Mouse (Mus musculus): ENCODE data around the gene Zfp384. TPM values are rescaled to one million over a fixed set of nuclear protein-coding genes. Genes with fewer than 3 reads are reported as not detected.
A peak's percentile ranks its signal among the peaks of the same experiment; 100 is the strongest.
"Not testable (repeated sequence)": the region's sequence is repeated elsewhere in the genome, so short reads cannot be mapped to it uniquely, and the experiment has no call there.

The Zfp384 gene
- total RNA-seq, 1 experiment from 2014 or later, result 58.1 TPM

- peak; percentile 97 for ATAC-seq (ENCODE audit: extremely low read depth, insufficient number of reproducible peaks, low FRiP score, poor library complexity, severe bottlenecking)
Measured at GRCm38 (mm10) chr6:125008586-125009128, 288 bp upstream of the Zfp384 start.

DNA sequence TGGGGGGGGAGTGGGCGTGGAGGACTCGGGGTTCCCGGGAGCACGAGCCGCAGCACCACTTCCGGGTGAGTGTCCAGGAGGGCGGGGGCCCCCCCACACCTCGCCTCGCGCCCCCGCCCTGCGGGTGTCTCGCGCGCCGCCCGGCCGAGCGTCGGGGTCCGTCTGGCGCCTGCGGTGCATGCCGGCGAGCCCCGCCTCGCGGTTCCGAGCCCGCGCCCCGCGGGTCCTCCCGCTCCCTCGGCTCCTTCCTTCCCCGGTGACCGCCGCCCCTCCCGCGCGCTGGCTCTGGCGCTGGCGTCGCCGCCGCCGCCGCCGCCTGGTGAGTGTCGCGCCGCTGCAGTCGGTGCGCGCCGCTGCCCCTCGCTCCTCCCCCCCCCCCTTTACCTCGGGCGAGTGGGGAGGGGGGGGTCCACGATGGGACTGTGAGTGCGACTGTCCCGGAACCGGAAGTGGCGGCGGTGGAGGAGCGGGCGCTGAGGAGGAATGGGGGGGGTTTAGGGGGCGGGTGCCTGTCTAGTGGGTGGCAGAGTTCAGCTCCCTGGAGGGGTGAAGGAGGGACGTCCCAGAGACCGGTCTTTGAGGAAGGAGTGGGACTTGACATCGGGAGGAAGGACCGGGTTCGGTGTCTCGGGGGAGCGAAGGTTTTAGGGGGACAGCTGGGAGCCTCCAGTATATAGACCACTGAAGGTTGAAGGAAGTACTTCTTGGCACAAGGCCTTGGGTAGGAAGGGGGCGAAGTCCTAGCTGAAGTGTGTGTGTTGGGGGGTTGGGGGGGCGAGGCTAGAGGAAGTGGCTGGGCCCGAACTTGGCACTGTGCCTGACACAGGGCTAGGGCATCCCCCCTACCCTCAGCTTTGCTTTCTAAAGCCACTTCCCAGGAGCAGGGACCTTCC is 482 bp downstream of the Zfp384 start:
- peak; percentile 62 for ATAC-seq (ENCODE audit: extremely low read depth, insufficient number of reproducible peaks, low FRiP score, poor library complexity, severe bottlenecking)

GRCm38 (mm10) chr6:125017682-125018081 is 8.7 kb downstream of the Zfp384 start:
- no peak for ATAC-seq (ENCODE audit: extremely low read depth, insufficient number of reproducible peaks, low FRiP score, poor library complexity, severe bottlenecking)

DNA sequence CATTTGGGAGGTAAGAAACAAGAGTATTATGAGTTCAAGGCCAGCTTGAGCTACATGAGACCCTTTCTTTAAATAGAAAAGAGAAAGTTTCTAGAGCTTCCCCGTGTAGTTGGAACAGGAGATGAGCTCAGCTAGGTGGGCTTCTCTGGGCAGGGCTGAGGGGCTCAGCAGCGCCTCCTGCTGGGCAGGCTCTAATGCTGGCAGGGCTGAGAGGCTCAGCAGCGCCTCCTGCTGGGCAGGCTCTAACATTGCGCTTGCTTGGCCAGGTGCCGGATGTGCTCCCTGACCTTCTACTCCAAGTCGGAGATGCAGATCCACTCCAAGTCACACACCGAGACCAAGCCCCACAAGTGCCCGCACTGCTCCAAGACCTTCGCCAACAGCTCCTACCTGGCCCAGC is 21.6 kb downstream of the Zfp384 start:
- ATAC-seq (ENCODE audit: extremely low read depth, insufficient number of reproducible peaks, low FRiP score, poor library complexity, severe bottlenecking), result peak; percentile 82

- no peak for ATAC-seq (ENCODE audit: extremely low read depth, insufficient number of reproducible peaks, low FRiP score, poor library complexity, severe bottlenecking)
Measured at GRCm38 (mm10) chr6:125031604-125032003, 22.7 kb downstream of the Zfp384 start.

DNA sequence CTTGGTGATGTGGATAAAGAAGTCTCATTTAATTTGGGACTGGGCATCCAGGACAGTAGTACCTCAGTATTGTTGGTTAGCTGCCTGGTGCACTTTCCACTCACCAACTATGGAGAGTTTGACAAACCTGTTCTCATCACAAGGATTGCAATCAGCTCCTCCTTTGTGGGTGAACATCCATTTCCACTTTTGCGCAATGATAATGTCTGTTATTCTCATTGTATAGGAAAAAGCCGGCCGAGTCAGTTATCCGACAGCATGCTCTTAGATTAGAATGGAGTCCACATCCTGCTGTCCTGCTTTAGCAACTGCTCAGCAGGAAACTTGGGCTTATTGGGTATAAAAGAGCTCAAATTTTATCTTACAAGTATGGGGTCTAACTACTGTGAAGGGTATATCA is 29.7 kb downstream of the Zfp384 start:
- ATAC-seq (ENCODE audit: extremely low read depth, insufficient number of reproducible peaks, low FRiP score, poor library complexity, severe bottlenecking), result no peak

DNA sequence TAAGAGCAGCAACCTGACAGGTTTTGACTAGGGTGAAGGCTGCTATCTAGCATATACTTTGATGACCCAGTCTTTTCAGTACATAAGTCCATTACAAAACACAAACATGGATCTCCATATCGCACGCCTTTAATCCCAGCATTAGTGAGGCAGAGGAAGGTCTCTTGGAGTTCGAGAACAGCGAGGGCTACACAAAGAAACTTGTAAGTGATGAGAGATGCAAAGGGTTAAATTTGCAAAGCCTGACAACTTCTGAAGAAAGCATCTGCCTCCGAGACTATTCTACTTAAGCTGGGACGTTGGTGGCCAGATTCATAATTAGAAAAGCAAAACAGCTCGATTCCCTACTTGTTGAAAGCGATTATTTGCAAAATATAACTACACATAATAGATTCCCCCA is 30.2 kb downstream of the Zfp384 start:
- ATAC-seq (ENCODE audit: extremely low read depth, insufficient number of reproducible peaks, low FRiP score, poor library complexity, severe bottlenecking), result no peak

DNA sequence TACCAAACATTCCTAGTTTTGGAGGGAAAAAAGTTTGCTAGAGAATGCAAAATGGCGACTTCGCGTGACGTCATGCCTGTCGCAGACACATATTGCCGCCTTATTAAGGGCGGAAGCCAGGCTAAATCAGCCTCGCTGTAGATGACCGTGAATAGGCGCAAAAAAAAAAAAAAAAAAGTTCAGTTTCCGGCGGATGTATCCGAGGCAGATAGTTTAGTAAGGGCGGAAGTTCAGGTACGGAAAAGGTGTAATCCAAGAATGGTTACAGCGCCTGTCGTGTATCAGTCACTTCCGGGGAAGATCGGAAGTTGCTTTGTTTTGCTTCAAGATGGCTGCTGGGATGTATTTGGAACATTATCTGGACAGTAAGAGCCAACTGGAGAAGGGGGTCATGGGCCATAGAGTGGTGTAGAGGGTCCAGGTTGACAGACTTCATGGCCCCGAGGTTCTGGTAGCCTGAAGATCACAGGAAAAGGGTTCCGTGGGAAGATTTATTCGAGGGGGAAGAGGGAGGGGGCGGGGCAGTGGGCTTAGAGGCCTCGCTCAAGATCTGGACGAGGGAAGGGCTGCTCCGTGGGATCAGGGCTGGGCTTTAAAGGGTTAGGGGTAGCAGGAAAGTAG is 30.7 kb downstream of the Zfp384 start, which contains the start of gene Ing4:
Ing4 (plus strand) TSS at position 228 of the 621 bp plus-strand sequence.
- ATAC-seq (ENCODE audit: extremely low read depth, insufficient number of reproducible peaks, low FRiP score, poor library complexity, severe bottlenecking), result peak; percentile 95

GRCm38 (mm10) chr6:125040221-125040620 is 31.3 kb downstream of the Zfp384 start:
- no peak for ATAC-seq (ENCODE audit: extremely low read depth, insufficient number of reproducible peaks, low FRiP score, poor library complexity, severe bottlenecking)

DNA sequence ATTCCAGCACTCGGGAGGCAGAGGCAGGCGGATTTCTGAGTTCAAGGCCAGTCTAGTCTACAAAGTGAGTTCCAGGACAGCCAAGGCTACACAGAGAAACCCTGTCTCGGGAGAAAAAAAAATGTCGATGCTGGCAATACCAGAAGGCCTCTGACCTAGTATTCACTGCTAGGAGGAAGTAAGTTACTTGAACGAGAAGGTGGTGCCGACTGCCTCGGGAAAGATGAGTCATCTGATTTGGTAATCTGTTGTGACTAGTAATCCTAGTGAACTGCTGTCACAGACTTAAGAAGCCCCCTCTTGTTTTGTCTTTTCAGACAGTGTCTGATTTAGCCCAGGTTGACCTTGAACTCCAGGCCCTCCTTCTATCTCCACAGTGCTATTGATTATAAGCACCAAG is 32.1 kb downstream of the Zfp384 start:
- ATAC-seq (ENCODE audit: extremely low read depth, insufficient number of reproducible peaks, low FRiP score, poor library complexity, severe bottlenecking), result peak; percentile 62

DNA sequence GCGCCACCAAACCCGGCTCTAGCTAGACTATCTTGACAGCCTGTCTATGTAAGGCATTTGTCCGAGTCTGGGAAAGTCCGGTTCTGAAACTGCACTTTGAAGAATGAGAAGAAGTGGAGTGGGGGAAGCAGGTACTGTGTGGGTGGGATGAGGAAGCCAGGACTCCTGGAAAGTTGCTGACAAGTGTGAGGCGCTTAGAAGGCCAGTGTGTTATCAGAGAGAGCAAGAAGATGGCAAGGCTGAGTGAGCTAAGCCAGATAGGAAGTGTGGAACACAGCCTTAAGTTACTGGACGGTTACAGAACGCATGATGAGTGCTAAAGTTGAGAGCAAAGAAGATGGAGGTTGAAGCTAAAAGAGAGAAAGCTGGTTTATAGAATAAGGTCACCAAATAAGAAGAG is 33.1 kb downstream of the Zfp384 start:
- ATAC-seq (ENCODE audit: extremely low read depth, insufficient number of reproducible peaks, low FRiP score, poor library complexity, severe bottlenecking), result no peak

DNA sequence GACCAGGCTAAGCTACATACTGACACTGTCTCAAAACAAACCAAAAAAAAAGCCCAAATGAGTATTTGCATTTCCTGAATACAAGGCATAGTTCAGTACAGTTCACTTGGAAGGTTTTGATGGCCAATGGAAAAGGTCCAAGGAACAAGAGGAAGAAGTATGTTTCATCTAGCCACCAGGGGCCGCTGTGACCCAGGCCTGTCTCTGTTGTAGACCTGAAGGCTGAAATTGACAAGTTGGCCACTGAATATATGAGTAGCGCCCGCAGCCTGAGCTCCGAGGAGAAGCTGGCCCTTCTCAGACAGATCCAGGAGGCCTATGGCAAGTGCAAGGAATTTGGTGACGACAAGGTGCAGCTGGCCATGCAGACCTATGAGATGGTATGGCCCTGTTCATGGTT is 37.7 kb downstream of the Zfp384 start:
- ATAC-seq (ENCODE audit: extremely low read depth, insufficient number of reproducible peaks, low FRiP score, poor library complexity, severe bottlenecking), result peak; percentile 66; the same call in 1 of the 2 replicates

- ATAC-seq (ENCODE audit: extremely low read depth, insufficient number of reproducible peaks, low FRiP score, poor library complexity, severe bottlenecking), result no peak
Measured at GRCm38 (mm10) chr6:125049678-125050077, 40.7 kb downstream of the Zfp384 start, which contains the start of gene Acrbp. TSS of gene Acrbp (plus strand) at chr6:125049689.

- no peak for ATAC-seq (ENCODE audit: extremely low read depth, insufficient number of reproducible peaks, low FRiP score, poor library complexity, severe bottlenecking)
Measured at GRCm38 (mm10) chr6:125051237-125051636, 42.3 kb downstream of the Zfp384 start.

GRCm38 (mm10) chr6:125061493-125061892 is 52.5 kb downstream of the Zfp384 start:
- ATAC-seq (ENCODE audit: extremely low read depth, insufficient number of reproducible peaks, low FRiP score, poor library complexity, severe bottlenecking), result no peak

GRCm38 (mm10) chr6:125062511-125062910 is 53.6 kb downstream of the Zfp384 start:
- ATAC-seq (ENCODE audit: extremely low read depth, insufficient number of reproducible peaks, low FRiP score, poor library complexity, severe bottlenecking), result no peak

- no peak for ATAC-seq (ENCODE audit: extremely low read depth, insufficient number of reproducible peaks, low FRiP score, poor library complexity, severe bottlenecking)
Measured at GRCm38 (mm10) chr6:125063906-125064305, 55.0 kb downstream of the Zfp384 start.

- not testable (repeated sequence) for ATAC-seq (ENCODE audit: extremely low read depth, insufficient number of reproducible peaks, low FRiP score, poor library complexity, severe bottlenecking)
Measured at GRCm38 (mm10) chr6:125065223-125065622, 56.3 kb downstream of the Zfp384 start.

DNA sequence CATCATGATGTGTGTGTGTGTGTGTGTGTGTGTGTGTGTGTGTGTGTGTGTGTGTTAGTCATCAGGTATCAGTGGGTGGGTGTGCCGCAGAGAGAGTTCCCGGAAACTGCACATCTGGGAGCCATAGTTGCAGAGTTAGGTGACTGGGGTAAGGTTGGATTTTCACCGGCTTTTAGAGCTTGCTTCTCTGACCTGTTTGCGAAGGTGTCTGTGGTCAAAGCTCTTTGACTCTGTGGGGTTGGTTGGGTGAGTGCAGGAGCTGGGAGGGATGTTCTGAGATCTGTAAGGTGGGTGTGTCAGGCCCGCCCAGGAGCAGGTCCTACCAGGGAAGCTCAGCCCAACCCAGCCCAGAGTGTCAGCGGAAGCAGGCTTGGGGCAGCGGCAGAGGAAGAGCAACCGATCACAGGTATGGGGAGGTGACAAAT is 58.6 kb downstream of the Zfp384 start, which contains the start of gene Lpar5:
Lpar5 (plus strand) TSS at position 350 of the 425 bp plus-strand sequence.
- 0 out of 2 replicates have a peak, but pooled peaks have one; percentile 10 for ATAC-seq (ENCODE audit: extremely low read depth, insufficient number of reproducible peaks, low FRiP score, poor library complexity, severe bottlenecking)
